Mouse (Mus musculus) G1E-ER4 (cell line): ENCODE data around the gene Zbtb20. TPM values are rescaled to one million over a fixed set of nuclear protein-coding genes. Genes with fewer than 3 reads are reported as not detected.

Source experiments
- GATA1 ChIP-seq: IDR thresholded peaks from one replicate; pipeline ENCODE4 v1.8.0; 2012; ENCODE audit warnings: low read length, inconsistent platforms
- polyA plus RNA-seq: library from polyadenylated mRNA; stranded (reverse); fragments of >175 nt; gene quantifications from 2 replicates; pipeline ENCODE4 v1.2.3, GENCODE M21; 2012

Zbtb20 gene
- polyA plus RNA-seq, 1 experiment, result 0.58 TPM

DNA sequence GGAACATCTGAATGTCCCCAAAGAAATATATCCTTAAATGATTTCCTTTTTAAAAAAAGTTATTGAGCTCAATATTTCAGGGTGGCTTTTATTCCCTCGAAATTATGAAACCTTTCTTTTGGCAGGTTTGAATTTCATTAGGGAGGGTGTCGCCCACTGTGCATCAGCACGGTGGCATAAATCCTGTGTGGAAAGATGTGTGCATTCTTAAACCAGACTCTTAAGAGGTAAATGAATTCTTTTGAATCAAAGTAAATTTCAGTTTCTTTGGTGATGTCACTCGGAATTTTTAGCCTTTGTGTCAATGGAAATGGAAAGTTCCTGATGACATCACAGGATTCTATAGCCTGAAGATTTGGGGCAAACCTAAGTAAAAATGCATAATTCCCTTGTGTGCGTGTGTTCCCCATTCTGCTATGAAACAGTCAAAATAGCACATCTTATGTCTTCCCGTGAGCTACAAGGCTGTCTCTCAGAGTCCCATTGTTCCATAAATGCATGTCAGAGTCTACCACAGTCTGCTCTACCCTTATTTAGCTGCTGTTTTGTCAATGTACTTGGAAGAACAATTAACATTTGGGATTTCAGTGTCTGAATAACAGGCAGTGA lies 318.1 kb downstream of the Zbtb20 start:
- no peak for TF ChIP-seq GATA1

DNA sequence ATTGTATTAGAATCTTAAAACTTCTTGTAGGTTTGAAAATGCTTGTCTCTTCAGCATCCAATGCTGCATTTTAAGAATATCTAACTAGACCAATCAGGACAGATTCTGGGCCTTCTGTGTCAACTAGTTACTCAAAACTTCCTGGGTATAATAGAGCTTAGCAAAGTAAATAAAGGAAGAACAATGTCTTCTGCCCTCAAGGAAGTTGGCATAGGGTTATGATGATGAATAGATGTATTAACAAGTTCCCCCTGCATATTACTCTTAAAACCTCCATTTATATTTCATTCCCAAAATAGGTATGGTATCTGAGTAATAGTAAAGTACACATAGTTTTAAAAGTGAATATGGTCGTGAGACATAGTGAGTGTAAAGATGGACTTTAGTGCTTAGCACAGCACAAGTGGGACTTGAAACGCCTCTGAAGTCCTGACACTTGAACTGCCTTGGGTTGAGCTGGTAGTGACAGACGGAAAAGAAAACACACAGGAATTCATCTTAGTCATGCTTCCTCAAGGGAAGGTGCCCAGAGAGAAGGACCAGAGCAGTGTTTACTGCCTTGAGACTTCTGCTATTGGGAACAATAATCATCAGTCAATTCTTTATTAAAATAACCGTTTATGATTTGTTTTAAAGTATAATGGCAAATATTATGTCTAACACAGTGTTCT lies 341.8 kb downstream of the Zbtb20 start:
- no peak for TF ChIP-seq GATA1

DNA sequence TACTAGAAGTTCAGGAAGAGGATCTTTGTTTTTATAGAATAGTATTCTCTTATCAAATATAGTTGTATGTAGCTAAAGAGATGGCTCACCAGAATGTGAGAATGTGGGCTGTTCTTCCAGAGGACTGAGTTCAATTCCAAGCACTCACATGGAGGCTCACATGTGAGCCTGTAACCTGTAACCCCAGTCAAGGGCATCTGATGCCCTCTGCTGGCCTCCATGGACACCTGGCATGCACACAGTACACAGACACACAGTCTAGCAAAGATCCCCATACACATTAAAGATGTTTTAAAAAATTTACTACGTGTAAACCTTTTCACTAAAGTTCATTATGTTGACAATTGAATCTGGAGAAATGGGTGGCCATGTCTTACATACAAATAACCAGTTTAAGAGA lies 343.7 kb downstream of the Zbtb20 start:
- no peak for TF ChIP-seq GATA1

DNA sequence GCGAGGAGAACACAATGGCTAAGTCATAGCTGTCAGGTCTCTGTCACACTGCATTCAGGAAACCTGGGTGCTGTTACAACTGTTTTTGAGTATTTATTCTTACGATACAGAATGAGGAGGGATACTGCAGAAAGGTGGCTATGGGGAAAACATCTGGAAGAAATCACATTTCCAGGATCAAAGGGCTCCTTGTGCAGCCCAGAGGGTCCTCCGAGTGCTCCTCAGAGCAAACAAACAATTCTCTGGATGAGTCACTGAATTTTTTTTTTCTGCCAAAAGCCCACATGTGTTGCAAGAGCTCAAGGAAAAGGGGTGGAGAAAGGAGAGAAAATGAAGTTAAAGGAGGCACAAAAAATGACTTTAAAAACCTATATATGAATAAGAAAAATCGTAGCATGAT lies 345.6 kb downstream of the Zbtb20 start:
- no peak for TF ChIP-seq GATA1

DNA sequence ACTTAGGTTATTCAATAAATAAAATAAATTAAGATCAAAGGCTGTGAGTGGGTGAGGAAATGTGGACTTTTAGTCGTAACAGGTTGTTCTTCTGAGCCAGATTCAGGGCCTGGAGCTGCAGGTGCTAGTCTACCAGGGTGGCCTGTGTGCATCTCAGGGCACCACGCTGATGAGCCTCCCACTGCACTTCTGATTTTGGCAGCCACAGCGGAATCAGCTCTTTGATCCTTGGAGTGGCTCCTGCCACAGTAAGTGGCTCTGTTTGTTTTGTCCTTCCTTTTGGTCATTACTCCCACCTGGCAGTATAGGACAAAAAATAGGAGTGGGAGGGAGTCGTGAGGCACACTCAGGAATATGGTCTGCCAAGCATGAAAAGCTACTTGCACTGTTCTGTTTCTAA lies 354.6 kb downstream of the Zbtb20 start:
- TF ChIP-seq GATA1, result no peak

DNA sequence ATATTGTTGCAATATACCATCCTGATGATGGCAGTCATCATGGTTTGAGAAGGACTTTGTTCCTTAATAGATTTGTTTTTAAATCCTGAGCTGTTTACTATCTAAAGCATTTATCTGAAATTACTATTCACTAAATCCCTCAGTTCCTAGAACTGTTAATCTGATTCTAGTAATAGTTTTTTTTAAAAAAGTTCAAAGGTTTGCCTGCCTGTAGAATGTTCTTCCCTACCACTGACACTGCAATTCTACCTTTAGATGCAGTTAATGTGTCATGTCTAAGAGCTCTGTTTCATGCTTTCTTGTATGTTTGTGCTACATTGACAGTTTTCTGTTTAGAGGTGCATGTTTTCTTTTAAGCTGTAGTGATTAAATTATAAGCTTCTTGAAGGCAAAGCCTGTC lies 358.6 kb downstream of the Zbtb20 start:
- TF ChIP-seq GATA1, result no peak

DNA sequence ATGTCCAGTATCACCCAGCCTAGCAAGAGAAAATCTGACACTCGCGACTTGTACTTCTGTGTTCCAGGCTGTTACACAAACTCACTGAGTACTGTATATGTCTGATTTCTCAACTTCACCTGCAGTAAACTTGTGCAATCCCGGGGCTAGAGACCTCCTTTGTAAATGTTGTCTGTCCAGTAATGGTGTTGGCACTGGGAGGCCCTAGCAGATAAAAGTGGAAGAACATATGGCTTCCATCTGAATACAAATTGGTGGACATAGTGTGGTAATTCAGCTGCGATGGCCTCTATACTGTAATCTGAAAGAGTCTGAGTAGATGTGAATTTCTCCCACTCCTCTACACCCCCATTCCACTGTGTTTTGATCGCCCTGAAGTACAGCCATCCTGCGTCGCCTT lies 359.6 kb downstream of the Zbtb20 start:
- TF ChIP-seq GATA1, result no peak

DNA sequence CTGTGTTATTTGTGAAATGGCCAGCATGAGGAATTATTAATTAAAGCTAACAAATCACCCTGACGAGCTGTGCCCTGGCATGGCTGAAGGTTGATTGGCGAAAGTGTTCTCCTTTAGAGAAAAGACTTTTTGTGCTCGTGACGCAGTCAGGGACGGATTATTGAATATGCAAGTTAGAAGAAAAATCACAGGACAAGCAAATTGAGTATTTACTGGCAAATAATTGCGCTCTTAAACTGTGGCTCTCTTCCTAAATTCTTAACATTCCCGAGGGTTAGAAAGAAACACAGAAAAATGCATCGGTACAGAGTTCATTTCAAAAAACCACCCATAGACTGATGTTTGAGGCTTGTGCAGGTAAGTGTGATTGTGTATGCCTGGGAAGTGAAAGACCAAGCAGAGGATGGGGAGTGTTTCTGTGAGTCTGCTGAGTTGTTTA lies 360.1 kb downstream of the Zbtb20 start:
- no peak for TF ChIP-seq GATA1

DNA sequence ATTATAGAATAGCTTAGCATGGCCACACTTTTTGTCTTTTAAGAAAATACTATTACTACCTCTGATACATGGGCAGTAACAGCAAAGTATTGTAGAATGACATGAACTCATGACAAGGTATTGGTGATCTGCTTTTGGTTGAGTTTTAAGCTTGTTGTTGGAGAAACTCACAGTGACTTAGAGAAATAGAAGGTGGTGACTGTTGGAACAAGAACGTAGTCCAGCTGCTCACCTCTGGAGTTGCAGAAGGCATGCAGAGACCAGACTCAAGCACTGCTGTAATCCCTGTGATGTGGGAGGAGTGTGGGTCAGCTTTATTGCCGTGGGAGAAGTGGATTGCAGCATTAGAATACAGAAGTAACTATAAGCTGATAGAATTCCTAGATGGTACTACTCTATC lies 361.9 kb downstream of the Zbtb20 start:
- TF ChIP-seq GATA1, result no peak

DNA sequence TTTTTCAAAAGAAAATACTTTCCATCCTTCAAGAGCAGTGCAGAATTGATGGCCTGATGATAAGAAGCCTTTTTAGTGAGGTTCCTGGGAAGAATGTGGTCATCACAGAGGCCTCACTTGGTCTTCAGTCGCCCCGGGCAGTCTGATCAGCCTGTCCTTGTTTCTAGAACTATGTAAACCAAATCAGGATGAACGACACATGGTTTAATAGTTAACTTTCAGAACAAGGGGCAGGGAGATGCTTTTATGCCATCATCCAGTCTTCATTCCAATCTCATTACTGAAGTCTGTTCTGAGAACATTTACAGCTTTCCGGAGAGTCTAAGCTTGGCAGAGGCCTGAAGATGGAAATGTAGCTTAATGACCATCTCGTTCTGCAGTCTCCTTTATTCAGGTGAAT lies 371.3 kb downstream of the Zbtb20 start:
- no peak for TF ChIP-seq GATA1

DNA sequence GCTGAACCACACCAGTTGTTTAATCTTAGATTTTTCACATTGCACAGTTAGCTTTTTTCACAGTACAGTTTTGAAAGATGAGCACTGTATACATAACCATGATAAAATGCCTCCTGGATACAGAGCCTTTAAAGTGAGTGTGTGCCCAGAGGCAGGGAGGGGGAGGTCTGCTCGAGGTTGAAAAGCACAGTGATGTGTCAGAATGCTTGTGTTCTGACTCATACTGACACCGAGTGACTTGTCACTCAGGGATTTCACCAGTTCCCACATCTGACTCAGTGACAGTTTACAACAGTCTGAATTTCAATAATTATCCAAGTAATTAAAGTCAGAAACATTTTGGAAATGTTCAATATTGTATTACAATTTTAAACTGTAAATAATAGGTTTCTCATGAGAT lies 377.4 kb downstream of the Zbtb20 start:
- TF ChIP-seq GATA1, result no peak

DNA sequence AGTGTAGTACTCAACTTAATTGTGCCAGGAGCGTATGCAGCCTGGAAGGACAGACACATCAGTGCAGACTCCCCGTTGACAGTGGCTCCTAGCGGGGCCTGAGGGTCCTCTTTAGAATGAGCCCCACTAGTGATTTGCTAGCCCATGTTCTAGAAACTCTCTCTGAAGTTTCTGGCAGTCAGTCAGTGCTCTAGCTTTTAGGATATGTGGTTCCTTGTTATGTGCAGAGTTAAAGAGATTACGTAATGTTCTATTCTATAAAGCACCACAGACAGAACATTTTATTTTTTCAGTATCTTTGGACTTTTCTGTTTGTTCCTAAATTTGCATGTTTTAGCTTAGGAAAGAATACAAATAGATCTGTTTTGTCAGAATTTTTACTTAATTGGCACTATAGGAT lies 378.1 kb downstream of the Zbtb20 start:
- no peak for TF ChIP-seq GATA1

DNA sequence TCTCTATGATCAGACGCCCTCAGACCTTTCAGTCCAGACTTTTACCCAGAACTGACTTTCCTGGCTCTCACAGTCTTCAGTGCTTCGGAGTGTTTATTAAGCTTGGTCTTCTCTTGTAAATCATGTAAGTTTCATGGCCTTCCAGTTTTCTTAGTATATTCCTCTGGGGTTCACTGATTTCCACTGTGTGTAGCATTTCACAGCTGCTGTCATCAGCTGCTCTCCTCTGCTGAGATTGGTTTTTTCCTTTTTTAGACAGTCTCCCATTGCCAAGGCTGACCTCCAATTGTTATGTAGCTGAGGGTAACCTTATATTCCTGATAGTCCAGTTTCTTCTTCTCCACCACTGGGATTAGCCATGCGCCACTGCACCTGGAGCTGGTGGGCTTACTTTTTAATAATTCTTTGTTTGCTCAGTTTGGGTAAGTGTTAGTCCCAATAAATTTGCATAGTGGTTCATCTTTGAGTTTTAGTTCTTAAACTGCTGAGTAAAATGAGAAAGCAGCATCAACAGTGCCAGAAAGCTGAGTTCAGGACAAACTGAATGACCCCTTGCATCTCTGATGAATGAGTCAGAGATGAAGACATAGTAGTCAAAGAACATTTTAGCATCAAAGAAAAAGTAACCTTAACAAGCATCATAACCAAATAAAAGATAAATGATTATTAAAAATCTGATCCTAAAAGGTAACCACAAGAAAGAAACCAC lies 380.7 kb downstream of the Zbtb20 start:
- TF ChIP-seq GATA1, result no peak

DNA sequence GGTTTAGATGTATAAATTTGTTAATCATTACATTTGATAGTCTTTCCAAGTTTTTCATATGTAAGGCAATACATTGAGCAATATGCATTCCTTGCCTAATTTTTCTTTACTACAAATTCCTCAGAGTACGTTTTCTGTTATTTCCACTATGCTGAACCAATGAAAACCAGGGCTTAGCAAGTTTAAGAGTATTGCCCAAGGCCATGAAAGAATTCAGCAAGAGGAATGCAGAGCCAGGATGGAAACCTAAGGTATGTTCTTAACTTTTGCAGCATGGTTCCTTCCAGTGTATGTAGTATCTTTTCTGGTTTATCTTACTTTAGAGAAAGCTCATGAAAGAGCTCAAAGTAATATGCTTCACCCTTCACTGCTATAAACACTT lies 381.2 kb downstream of the Zbtb20 start:
- TF ChIP-seq GATA1, result no peak

DNA sequence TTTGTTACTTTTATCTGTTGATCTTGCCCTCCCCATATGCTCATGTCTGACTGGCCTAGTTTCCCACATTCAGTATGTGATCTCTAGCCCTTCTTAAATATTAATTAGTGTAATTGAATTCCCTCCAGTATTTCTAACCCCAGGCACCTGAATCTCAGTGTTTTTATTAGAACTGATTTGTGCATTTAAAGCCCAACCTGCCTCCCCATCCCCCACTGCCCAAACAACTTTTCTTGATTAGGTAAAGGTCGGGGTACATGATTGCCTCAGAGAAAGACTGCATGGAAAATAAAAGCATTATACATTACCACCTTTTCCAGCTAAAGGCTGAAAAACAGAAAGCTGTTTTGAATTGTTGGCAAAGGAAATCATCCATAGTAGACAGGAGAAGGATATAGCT lies 383.8 kb downstream of the Zbtb20 start:
- no peak for TF ChIP-seq GATA1

DNA sequence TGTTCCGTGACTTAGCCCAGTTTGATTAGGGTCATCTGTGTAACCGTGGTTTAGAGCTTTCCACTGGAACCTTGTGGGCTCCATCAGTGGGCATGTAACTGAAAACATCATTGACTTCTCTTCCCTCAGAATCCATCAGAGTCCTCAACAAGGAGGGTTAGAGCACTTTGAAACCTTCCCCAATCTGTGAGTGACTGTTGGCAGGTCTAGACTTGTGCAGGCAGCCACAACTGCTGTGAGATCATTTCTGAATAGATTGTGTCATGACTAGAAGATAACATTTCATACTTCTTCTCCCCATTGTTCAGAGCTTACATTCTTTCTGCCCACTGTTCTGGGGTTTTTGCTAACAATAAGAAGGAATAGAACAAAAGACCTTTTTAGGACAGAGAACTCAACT lies 385.2 kb downstream of the Zbtb20 start:
- no peak for TF ChIP-seq GATA1

DNA sequence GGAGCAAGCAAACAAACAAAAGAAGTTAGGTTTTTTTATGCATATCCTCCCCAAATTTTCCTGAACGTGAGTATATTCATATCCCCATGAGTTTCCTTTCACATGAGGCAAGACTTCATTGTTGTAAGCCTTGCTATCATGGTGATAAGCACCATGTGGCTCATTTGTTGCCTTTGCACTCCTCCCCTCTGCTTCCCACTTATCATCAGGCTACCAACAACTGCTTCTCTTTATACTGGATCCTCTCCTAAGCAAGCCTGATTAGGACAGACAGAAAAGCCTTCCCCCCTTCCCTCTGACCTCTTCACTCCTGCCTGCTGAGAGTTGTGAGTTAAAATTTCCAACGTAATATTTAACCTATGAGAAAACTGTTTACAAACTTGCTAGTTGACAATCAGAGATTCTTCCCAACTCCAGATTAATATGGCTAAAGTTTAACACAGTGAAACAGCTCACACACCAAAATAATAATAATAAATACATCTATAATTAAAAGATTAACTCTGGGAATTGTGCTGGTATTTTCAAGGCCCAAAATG lies 398.4 kb downstream of the Zbtb20 start:
- no peak for TF ChIP-seq GATA1
